Mouse (Mus musculus) layer of hippocampus, postnatal 10 days (tissue): ENCODE measurements around the gene Tnnt3. TPM values are rescaled to one million over a fixed set of nuclear protein-coding genes. Genes with fewer than 3 reads are reported as not detected.

Experiments
- DNase-seq, 2 experiments: peaks; one replicate each; pipeline ENCODE4 v3.0.0; 2021; ENCODE audit warnings: low spot score in 2 of 2
- total RNA-seq, 2 experiments: library from RNA; stranded (reverse); gene quantifications; 2 replicates each; pipeline ENCODE4 v1.2.3; 2021

Gene Tnnt3
- total RNA-seq, 2 experiments from 2014 or later: 0.82 to 0.96 TPM

DNA sequence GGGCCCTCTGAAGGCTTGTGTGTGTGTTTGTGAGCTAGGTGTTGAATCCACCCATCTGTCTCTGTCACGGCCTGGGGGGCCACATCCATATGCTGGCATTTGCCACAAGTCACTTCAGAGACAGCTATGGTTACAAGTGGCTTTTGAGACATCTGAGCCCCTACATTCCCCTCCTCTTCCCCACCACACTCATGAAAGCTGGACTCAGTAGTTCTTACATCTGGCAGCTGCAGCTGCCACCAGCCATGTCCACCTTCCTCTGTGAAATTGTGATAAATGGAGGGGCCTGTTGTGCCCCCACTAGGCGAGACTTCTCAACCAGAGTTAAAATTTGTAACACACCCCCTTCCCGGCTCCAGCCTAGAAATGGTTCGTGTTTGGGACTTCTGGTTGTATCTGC is 39.7 kb downstream of the Tnnt3 start:
- no peak for DNase-seq

DNA sequence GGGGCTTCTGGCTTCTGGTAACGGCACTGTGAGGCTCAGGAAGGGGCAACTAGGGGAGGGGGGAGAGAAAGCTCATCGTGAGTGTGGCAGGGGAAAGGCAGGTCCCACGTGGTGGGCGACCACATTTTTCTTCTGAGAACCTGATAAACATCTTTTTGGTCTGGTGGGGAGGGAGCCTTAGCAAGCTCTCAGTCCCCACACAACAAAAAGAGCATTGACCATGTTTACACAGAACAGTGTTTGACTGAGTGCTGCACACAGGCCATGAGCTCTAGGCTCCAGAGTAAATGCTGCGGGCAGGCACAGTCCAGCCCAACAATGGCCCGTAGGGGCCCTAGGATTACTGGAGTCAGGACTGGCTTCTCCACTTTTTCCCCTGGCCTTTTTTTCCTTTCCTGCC is 40.1 kb downstream of the Tnnt3 start:
- no peak for DNase-seq

DNA sequence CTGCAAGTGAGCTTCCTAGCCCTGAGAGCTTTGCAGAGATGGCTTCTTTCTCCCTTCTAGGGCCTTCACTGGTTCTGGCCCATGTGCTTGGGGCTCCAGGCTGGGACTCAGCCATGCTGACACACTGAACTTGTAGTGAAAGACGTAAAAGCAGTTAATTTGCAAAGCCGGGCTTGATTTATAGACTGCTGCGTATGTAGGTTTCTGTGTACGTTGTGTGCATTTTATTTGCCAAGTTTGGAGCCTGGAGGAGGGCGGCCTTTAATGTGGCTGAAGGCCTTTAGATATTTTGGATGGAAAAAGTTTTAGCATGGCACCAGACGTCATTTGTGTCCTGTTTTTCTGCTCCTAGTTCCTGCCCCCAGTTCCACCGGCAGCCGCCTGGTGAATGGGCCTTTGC is 41.2 kb downstream of the Tnnt3 start:
- DNase-seq: no peak

DNA sequence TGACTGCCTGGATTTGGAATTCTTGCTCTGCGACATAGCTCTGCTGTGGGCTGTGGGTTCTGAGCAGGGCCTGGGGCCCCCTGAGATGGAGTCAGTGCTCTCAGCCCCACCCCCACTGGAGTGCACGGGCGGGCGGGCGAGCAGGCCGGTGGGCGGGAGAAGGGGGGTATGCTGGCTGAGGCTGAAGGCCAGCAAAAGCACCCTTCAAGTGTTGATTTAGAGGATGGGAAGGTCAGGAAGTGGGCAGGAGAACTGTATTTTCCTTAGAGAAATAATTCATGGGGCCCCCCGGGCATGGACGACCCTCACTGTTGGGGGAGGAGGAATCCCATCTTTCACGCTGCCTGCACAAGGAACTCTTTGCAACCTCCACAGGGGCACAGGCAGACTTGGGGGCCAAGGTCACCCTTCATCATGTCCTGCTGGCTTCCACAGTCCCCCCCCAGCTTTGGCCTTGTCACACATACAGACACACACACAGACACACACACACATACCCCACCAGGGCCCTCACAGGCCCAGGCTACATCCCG is 44.2 kb downstream of the Tnnt3 start:
- no peak for DNase-seq

DNA sequence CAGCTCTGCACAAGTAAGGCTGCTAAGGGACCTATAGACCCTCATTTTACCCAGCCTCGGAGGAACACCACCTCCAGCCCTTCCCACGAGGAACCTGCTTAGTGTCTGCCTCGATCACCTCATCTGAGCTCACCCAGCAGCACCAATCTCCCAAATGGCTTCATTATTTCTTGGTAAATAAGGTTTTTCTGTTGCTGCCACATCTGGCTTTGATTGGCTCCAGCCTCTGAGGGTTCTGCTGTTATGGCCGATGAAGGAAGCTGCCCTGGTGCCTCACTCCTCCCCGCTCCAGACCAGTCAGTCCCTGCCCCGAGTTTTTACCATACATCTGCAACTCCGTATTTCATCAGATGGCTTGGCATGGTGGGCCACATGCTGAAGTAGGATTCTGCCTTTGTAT is 47.3 kb downstream of the Tnnt3 start:
- no peak for DNase-seq

DNA sequence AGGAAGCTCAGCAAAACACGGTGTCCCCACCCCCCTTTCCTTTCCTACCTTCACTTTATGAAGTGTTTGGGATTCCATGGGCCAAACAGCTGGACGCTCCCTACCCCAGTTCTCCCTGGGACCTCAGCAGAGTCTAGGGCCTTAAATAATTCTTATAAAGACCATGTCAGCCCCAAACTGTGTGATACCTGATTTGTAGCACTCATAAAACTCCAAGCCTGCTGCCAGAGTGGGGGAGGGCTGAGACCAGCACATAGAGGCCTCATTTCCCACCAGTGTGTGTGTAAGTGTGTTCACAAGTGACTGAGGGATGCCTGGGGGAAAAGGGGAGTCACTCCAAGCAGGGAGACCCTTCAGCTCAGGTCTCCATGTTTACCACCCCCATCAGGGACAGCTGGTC is 49.2 kb downstream of the Tnnt3 start:
- no peak for DNase-seq

DNA sequence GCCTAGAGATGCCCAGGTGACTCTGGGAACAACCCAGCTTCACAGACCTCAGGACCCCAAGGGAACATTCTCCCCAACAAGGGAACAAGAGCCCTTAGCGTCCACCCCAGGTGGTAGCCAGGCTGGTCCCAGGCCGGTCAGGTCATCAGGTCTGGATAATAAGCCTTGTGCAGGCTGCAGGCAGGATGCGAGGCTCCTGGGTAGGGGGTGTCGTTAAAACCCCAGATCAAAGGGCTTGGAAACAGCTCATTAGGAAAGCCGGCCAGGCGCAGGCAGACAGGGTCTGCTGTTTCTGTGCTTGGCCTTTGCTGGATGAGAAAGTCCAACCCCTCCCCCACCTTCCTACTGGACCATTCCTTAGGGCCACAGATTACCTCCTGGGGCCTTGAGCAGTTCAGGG is 50.1 kb downstream of the Tnnt3 start:
- no peak for DNase-seq

DNA sequence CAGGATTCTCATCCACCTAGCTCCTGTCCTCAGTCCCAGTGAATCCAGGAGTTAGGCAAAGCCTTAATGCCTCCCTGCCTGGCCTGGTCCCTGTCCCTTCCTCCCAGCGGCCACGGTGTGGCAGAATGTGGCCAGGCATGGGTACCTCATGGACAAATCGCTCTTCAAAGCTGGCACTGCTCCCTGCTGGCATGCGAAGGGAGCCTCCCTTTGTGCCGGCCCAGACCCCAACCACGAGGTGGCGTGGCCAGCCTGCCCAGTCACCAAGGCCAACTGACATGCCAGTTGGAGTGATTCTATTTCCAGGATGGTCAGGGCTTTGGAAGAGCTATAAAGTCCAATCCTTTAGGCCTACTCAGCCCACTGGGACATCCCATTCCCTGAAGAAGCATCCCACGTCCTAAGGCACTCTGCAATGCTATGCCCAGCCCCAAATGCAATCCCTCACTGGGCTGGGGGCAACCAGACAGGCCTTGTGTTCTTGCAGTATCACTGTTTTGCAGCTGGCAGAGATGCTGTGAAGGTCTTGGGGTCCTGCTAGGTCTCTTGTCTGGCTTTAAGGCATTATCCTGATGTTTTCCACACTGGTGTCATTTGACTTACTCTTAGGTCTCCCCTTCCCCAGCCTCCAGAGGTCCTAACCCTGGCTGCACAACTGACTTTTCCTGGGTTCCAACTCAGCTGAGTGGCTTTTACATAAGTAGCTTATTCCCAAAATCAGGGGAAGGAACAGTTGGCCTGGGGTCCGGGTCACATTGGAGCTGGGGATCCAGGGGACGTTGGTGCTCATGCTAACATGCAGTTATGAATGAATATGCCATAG is 51.5 kb downstream of the Tnnt3 start:
- DNase-seq: peak; percentile 46 to 64

DNA sequence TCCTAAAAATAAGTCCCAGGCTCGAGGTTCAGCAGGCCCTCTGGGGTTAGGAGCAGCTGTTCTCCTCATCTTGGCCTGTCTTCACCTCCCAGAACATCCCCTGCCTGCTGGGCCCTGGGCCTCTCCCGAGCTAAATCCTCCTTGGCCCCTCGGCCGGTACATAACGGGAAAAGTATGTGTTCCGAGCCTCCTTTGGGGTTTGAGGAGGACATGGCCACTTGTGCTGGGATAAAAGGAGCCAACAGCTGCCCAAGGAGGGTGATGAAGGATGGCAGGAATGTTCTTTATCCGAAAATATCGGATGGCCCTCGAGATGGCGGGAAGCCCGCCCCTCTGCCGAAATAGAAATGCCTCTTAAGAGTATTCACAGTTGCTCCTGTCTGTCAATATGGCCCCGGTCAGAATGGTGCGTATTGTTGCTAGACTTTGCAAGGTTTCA is 52.3 kb downstream of the Tnnt3 start:
- no peak for DNase-seq

DNA sequence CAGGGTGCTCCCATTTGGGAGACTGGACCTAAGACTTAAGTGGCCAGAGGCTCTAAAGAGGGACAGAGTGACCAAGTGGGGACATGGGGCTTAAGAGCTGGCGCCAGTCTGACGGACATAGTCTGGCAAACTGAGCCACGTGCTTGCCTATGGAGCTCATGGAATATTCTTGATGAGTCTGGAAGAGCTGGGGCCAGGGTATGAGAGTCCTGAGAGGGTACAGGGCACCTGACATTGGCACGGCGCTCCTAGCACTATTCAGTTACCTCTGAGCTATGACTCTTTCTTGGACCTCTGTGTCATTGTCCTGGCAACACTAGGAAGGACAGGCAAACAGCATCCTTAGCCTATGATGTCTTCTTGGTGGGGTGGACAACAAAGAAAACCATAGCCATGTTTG is 53.1 kb downstream of the Tnnt3 start:
- DNase-seq: no peak

DNA sequence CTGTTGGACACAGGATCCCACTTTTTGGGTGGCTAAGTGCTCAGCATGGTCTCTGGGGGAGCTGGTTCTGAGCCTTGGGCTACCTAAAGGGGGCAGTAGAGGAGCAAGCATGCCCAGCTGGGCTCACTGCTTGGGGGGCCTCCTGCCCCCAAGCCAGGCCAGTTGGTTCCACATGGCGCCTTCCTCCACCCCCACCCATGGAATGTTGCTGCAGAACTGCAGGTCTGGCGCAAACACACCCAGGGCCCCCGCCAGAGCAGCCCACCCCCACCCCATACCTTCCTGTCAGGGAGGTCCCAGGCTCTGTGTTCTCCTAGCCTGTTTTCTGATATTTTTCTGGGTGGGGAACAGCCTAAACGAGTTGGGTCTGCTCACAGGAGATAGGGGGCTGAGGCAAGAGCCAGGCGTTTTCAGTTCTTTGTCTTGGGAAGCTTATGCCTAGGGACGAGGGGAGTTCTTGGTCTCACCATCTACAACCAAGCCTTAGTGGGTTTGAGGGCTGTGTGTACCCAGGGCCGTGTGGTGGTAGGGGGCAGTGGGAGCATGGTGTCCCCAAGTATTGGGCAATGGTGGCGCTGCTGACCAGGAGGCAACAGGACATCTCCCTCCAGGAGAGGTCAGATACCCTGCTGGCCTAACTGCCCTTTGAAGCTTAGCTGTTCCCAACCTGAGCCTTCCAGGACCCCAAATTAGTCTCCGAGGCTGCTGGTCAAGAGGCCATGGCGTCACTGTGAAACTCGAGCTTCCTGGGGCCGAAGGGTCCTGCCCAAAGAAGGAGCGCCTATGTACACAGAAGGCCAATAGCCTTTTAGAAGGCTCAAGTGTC is 54.2 kb downstream of the Tnnt3 start:
- no peak for DNase-seq

DNA sequence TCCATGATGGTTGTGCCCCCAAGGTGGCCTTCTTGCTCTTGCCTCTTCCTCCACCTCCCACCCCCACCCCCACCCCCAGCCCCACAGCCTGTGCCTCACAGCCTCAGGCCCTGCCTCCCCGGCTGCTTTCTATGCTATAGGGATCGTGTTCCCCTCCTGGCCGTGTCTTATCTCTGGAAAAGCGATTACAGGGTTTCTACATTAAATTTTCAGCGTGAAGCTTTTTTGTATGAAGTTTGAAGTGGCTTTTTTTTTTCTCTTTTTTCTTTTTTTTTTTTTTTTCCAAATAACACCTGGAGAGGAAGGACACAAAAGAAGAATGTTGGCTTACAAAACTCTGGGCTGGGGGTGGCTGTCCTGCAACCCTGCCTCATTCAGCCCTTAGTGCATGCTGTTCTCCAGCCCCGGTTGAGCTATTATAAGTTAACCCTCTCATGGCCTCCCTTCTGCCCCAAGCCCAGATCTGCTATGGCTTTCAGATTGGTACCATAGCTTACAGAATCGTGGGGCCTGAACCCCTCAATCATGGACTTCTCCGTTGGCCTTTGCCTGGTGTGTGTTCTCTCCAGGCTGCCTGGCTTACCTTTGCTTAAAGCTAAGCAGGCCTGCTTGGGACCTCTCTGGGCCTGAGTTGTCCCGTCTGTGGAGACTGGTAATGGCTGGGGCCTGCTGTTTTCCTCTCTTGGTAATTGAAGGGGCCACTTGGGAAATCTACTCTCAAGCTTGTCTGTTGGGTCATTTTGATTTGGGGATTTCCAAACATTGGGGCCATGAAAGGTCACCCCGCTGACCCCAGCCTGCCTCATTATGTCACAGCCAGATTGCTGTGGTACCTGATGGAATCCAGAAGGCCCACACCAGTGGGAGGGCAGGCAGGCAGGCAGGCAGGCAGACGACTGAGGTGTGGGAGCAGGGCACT is 55.0 kb downstream of the Tnnt3 start:
- DNase-seq: no peak

DNA sequence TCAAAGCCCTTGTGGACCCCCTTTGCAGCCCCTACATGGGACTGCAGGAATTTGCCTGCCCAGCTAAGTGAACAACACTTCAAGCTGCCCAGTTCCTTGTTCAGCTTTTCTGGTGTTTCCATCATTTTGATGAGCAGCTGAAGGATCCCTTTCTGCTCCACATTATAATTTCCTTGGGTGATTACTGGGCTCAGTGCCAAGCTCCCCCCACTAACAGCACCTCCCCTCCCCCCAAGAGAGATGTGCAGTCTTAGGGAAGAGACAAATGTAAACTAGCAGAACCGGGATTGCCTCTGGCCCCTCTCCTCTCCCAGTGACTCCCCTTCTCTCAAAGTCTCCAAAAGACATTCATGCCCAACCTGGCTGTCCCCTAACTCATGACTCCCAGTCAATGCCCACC is 56.0 kb downstream of the Tnnt3 start:
- DNase-seq: no peak

DNA sequence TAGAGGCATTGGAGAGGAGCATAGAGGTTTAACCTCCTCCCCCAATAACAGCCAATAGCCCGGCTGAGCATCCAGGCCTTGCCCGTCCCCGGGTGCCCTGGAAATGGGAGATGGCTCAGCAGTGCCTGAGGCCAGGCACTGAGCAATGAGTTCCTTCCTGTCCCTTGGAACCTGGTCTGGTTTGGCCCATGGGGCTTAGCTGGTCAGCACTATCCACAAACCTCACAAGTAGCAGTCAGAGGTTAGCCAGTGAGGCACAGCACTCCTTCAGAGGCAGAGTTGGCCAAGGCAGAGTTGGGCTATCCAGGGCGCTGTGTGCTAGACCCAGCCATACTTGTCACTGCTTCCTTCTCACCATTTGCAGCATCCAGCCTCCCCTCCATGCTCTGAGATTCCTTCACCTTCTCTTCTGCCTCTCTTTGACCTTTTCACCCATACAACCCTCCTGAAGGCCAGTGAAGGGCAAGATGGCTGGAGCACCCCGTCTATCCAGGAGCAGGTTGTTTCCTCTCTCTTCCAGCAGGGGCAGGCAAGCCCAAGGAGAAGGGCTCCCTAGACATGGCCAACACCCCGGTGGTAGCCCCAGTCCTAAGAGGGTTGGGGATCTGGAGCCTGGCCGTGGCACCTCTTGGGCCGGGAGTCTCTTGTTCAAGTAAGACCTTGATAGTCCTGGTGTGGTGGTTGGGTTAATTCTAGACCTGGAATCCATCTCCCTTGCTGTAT is 56.9 kb downstream of the Tnnt3 start:
- DNase-seq: no peak

DNA sequence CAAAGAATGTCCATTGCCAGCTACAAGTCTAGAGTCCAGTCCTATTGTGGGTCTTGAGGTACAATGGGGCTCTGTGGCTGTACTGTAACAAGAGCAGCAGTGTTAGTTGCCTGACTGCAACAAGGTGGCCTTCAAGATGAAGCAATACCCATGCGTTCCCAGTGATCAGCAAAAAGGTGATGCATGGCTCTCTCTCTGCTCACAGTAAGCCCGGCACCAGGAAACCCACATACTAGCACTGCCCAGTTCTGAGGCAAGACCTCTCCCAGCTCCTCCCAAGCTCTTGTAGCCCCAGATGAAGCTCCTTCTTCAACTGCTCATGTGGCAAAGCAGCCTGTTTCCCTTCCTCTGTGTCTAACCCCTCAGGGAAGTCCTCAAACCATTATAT is 57.4 kb downstream of the Tnnt3 start:
- no peak for DNase-seq

DNA sequence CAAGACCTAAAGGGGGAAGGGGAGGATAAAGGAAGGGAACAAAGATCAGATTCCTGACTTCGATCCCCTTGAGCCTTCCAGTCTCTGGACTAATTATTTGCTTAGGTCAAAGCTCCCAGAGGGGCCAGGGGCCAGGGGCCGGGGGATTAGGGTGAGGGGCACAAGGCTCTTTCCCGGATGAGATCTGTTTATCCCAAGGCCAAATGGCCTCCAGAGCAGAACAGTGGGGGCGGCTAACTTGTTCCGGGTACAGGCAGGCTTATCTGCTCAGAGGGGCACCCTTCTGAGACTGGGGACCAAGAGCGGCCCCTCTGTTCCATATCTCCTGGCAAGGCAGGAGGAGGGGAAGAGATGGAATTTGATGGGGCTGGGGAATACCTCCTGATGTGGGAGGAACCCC is 59.1 kb downstream of the Tnnt3 start:
- DNase-seq: no peak

DNA sequence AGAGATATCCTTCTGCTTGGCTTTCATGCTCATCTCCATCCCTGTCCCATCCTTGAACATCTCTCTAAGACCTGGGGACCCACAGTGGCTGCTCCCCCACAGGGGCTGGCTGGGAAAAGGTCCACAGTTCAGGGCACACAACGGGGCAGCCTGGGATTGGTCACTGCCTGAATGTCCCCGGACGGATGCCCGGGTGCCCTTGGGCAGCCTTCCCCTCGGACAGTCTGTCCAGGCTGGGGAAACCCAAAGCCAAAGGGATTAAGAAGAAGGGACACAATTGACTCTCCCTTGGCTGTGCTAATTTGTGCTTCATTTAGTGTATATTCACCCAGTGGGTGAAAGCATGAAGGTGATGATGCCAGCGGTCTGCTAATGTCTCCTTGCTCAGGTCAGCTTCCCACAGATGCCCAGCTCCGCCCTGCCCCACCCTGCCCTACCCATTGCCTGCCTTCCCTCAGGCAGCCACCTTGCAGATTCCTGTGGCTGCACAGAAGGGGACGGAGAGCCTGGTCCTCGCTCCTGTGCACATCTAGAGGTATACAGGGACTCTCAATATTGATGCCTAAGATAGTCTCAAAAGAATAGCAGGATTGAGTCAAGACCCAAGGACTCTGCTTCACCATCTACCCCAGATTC is 60.0 kb downstream of the Tnnt3 start:
- no peak for DNase-seq

DNA sequence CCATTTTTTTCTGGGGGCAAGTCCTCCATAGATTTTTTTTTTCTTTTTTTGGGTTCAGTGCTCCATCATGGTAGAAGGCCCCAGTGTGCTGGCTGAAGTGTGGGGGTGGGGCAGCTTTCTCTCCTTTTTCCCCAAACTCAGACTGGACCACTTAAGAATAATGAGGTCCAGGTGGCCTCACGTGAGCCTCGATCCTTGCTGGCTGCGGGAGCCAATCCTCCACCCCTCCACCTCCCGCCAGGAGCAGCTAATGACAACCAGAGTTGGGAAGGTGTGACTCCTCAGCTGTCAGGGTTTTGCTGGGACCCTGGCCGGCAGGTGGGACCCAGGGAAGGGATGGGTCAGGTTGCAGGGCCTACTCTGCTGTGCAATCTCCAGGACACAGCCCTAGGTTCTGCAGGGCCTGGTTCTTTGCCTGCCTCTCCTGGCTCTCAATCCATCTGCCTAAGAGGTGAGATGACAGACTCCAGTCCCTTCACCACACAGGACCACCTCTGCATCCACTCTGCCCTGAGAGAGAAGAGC is 61.1 kb downstream of the Tnnt3 start:
- DNase-seq: no peak

DNA sequence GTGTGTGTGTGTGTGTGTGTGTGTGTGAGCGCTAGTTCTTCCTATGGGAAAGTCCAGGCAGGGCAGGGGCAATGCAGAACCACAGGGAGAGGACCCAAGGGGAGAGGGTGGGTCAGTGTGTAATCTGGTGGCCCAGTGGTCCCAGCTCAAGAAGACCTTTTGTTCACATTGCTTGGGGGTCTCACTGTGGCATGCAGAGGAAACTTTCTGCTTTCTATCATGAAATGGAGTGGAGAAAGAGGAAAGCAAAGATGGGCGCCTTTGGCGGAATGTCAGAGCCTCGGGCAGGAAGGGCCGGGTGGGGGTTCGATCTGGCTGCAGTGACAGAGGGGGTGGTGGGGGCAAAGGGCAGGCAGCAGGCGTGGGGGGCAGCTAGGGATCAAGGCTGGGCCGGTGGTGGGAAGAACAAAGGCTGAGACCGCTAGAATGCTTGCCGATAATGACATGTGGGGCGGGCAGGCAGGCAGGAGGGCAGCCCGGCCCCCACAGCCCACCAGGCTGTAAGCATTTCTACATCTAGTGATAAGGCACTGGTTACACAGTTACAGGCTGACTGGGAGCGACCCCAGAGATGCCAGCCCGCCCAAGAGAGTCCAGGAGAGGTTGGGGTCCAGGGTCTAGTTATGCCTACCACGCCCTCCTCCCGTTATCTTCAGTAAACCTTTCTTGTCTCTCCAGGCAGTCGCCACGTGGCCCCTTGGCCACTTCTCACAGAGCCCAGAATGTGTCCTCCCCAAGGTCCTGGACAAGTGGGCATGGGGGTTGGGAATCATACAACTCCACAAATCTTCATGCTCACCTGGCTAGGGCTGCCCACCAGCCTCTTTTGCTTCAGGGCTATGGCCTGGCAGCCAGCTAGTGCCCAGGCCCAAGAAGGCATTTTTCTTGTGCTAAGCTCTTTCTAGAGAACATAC is 62.6 kb downstream of the Tnnt3 start:
- DNase-seq: no peak
